Mouse (Mus musculus) lung, adult 2 months (tissue): ENCODE data around the gene Mfsd4a.

Experiments
- CTCF ChIP-seq: fragments of 200-500 bp; IDR thresholded peaks from 2 replicates; pipeline ENCODE4 v1.5.1; 2011; ENCODE audit warnings: mild to moderate bottlenecking, low read length, control low read depth; ENCODE audit not compliant: insufficient read depth
- POLR2A ChIP-seq: fragments of 200-500 bp; IDR thresholded peaks from 2 replicates; pipeline ENCODE4 v1.6.1; 2011; ENCODE audit warnings: low read depth, mild to moderate bottlenecking, control low read depth, low read length, borderline replicate concordance; ENCODE audit errors: extremely low read depth

DNA sequence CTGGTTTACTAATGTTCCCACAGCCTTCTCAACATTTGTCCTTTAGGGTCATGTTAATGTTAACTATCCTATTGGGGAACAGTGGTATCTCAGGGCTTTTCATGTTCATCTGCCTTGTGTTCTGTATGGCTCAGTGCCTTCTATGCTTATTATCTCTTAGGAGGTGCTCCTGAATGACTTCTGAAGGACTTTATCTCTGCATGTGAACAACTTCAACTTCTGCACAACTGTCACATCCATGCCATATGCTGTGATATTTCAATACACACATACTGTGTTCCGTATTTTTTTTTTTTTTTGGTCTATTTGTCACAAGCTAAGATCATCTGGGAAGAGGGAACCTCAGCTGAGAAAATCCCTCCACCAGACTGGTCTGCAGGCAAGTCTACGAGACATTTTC is 10.6 kb upstream of the Mfsd4a start:
- no peak for TF ChIP-seq CTCF
- TF ChIP-seq POLR2A: no peak
